Mouse (Mus musculus): ENCODE measurements around the gene Ptprd. TPM values are rescaled to one million over a fixed set of nuclear protein-coding genes. Genes with fewer than 3 reads are reported as not detected.
"Not testable (repeated sequence)": the region's sequence is repeated elsewhere in the genome, so short reads cannot be mapped to it uniquely, and the experiment has no call there.

The Ptprd gene
- polyA plus RNA-seq, 1 experiment = 357 TPM

DNA sequence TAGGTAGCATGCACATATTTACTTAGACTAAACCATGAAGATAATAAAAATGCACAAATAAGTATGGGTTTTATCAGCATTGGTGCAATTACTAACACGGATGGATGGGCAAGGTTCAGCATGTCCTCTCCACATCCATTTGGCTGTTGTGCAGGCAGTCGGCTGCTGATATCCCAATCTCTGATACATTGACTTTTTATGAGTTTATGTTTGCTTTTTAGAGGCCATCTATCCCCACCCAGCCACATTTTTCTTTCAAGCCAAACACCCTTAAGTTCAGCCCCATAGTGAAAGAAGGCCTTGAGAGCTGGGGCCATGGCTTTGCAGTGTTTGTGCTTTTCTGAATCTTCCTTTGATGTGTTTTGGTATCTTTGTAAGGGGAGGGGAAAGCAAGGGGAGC lies 2166.1 kb downstream of the Ptprd start:
- WGBS = 92% methylated on average over 2 of the region's 2 CpGs
- no peak for TF ChIP-seq CTCF (IDR thresholded peaks at IDR 0.05; ENCODE audit: insufficient read depth, low read depth, low read length)
- no peak for TF ChIP-seq POLR2A (IDR thresholded peaks at IDR 0.05; ENCODE audit: insufficient read depth, low read depth, low read length)
- Histone ChIP-seq H3K4me3 (ENCODE audit: insufficient read depth, low read depth, low read length) (no peak overlapping the region), H3K4me1 (ENCODE audit: control insufficient read depth, insufficient read depth, low read length) (no peaks in the 10 kb centered on the region), H3K27ac (ENCODE audit: insufficient read depth, low read depth, low read length) (no peak overlapping the region)

DNA sequence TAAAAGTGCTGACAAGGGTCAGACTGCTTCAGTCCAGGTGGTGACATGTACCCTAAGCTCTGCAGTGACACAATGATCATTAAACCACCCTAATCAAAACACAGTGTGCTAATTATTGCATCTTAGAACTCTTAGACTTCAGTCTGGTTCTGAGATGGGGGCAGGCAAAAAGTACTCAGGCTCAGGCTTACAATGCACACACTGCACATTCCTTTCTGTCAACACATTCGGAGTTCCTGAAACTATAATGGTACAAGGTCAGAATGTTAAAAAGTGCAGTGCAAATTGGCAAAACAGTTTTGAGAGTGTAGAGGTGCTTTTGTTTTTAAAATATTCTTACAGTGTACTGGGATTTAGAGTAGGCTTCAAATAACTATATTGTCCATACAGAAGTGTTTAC lies 2167.0 kb downstream of the Ptprd start:
- 81% methylated on average over 1 of the region's 1 CpGs for WGBS
- no peak for TF ChIP-seq CTCF (IDR thresholded peaks at IDR 0.05; ENCODE audit: insufficient read depth, low read depth, low read length)
- no peak for TF ChIP-seq POLR2A (IDR thresholded peaks at IDR 0.05; ENCODE audit: insufficient read depth, low read depth, low read length)
- H3K27ac ChIP-seq (ENCODE audit: insufficient read depth, low read depth, low read length) = no peak overlapping the region
- H3K4me3 ChIP-seq (ENCODE audit: insufficient read depth, low read depth, low read length) = no peak overlapping the region
- no peaks in the 10 kb centered on the region for H3K4me1 ChIP-seq (ENCODE audit: control insufficient read depth, insufficient read depth, low read length)

DNA sequence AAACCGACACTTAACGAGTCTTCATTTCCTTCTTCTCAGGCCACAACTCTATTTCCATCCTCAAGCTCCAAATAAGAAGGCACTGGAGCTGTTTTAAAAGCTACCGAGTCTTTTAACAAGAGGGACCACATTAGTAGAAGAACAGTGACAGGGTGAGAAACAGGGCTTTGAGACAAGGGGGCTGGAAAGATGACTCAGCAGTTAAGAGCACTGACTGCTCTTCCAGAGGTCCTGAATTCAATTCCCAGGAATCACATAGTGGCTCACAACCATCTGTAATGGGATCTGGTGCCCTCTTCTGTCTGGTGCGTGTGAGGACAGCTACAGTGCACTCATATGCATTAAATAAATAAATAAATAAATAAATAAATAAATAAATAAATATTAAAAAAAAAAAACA lies 2174.6 kb downstream of the Ptprd start:
- not testable (repeated sequence) for H3K4me3 ChIP-seq (ENCODE audit: insufficient read depth, low read depth, low read length); H3K27ac ChIP-seq (ENCODE audit: insufficient read depth, low read depth, low read length); H3K4me1 ChIP-seq (ENCODE audit: control insufficient read depth, insufficient read depth, low read length)
- WGBS = 79% methylated on average over 4 of the region's 4 CpGs

GRCm38 (mm10) chr4:76025571-76026325 lies 2186.0 kb downstream of the Ptprd start:
- Histone ChIP-seq H3K27ac (ENCODE audit: insufficient read depth, low read depth, low read length) (no peak overlapping the region), H3K4me1 (ENCODE audit: control insufficient read depth, insufficient read depth, low read length) (no peaks in the 10 kb centered on the region), H3K4me3 (ENCODE audit: insufficient read depth, low read depth, low read length) (no peak overlapping the region)
- 50% methylated on average over 8 of the region's 8 CpGs for WGBS
- no peak for TF ChIP-seq POLR2A (IDR thresholded peaks at IDR 0.05; ENCODE audit: insufficient read depth, low read depth, low read length)
- TF ChIP-seq CTCF (IDR thresholded peaks at IDR 0.05; ENCODE audit: insufficient read depth, low read depth, low read length) = no peak

GRCm38 (mm10) chr4:76024502-76024821 lies 2187.3 kb downstream of the Ptprd start:
- TF ChIP-seq POLR2A (IDR thresholded peaks at IDR 0.05; ENCODE audit: insufficient read depth, low read depth, low read length) = no peak
- TF ChIP-seq CTCF (IDR thresholded peaks at IDR 0.05; ENCODE audit: insufficient read depth, low read depth, low read length) = no peak
- H3K27ac ChIP-seq (ENCODE audit: insufficient read depth, low read depth, low read length) = no peak overlapping the region
- H3K4me3 ChIP-seq (ENCODE audit: insufficient read depth, low read depth, low read length) = no peak overlapping the region
- WGBS = 43% methylated on average over 3 of the region's 3 CpGs
- H3K4me1 ChIP-seq (ENCODE audit: control insufficient read depth, insufficient read depth, low read length) = no peaks in the 10 kb centered on the region

- TF ChIP-seq CTCF (IDR thresholded peaks at IDR 0.05; ENCODE audit: insufficient read depth, low read depth, low read length) (no peak), POLR2A (IDR thresholded peaks at IDR 0.05; ENCODE audit: insufficient read depth, low read depth, low read length) (no peak)
- Histone ChIP-seq H3K4me1 (ENCODE audit: control insufficient read depth, insufficient read depth, low read length) (no peaks in the 10 kb centered on the region), H3K4me3 (ENCODE audit: insufficient read depth, low read depth, low read length) (no peak overlapping the region), H3K27ac (ENCODE audit: insufficient read depth, low read depth, low read length) (no peak overlapping the region)
- WGBS = 68% methylated on average over 13 of the region's 13 CpGs
Measured at GRCm38 (mm10) chr4:76023756-76024501, 2187.8 kb downstream of the Ptprd start.

DNA sequence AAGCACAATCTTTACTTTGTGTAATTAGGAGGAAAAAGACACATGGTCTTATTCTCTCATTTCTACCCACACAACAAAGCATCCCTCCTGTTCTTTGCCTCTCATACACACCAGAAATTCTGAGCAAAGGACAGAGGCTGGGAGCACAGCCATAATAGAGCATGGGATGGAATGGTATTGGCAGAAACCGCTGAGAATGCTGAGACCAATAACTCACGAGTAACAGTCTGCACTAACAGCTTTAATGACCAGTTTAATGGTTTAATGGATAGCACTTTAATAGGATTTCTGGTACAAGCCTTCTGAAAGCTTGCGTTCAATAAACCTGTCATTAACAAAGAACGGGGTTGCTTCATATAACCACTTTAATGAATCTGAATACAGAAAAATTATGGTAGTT lies 2190.1 kb downstream of the Ptprd start:
- no peaks in the 10 kb centered on the region for H3K4me1 ChIP-seq (ENCODE audit: control insufficient read depth, insufficient read depth, low read length)
- TF ChIP-seq POLR2A (IDR thresholded peaks at IDR 0.05; ENCODE audit: insufficient read depth, low read depth, low read length) (no peak), CTCF (IDR thresholded peaks at IDR 0.05; ENCODE audit: insufficient read depth, low read depth, low read length) (no peak)
- WGBS = 68% methylated on average over 4 of the region's 4 CpGs
- no peak overlapping the region for H3K27ac ChIP-seq (ENCODE audit: insufficient read depth, low read depth, low read length)
- no peak overlapping the region for H3K4me3 ChIP-seq (ENCODE audit: insufficient read depth, low read depth, low read length)

DNA sequence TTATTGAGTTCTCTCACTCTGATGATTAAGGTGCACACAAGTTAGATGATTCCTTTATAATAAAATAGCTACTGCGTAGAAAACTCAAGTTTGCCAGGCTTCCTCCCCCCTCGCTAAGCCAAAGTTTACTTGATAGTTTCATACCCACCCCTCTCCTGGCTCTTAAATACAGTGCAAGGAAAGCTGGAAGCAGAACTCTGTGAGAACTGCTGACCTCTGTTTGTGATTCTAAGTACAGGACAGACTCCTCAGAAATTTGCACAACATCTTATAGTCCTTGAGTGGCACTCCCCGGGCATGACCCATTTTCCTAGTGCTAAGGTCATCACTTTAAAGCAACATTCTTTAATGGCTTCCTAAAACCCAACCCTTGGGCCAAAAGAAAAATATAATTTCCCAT lies 2196.7 kb downstream of the Ptprd start:
- Histone ChIP-seq H3K4me1 (ENCODE audit: control insufficient read depth, insufficient read depth, low read length) (no peaks in the 10 kb centered on the region), H3K4me3 (ENCODE audit: insufficient read depth, low read depth, low read length) (no peak overlapping the region), H3K27ac (ENCODE audit: insufficient read depth, low read depth, low read length) (no peak overlapping the region)
- 94% methylated on average over 3 of the region's 3 CpGs for WGBS
- no peak for TF ChIP-seq POLR2A (IDR thresholded peaks at IDR 0.05; ENCODE audit: insufficient read depth, low read depth, low read length)
- TF ChIP-seq CTCF (IDR thresholded peaks at IDR 0.05; ENCODE audit: insufficient read depth, low read depth, low read length) = no peak

- H3K27ac ChIP-seq (ENCODE audit: insufficient read depth, low read depth, low read length) = no peak overlapping the region
- no peaks in the 10 kb centered on the region for H3K4me1 ChIP-seq (ENCODE audit: control insufficient read depth, insufficient read depth, low read length)
- WGBS = 70% methylated on average over 3 of the region's 3 CpGs
- no peak overlapping the region for H3K4me3 ChIP-seq (ENCODE audit: insufficient read depth, low read depth, low read length)
- no peak for TF ChIP-seq CTCF (IDR thresholded peaks at IDR 0.05; ENCODE audit: insufficient read depth, low read depth, low read length)
- TF ChIP-seq POLR2A (IDR thresholded peaks at IDR 0.05; ENCODE audit: insufficient read depth, low read depth, low read length) = no peak
Measured at GRCm38 (mm10) chr4:76014151-76014840, 2197.5 kb downstream of the Ptprd start.

Measured in olfactory bulb, adult 2 months (tissue).